Mouse (Mus musculus): ENCODE results near the gene Bmper. TPM values are rescaled to one million over a fixed set of nuclear protein-coding genes. Genes with fewer than 3 reads are reported as not detected.

The Bmper gene
- total and polyA plus RNA-seq, 3 experiments = 0.11 TPM; not detected in 2

- Histone ChIP-seq H3K4me1 (ENCODE audit: insufficient read depth, low read depth, low read length) (no peaks in the 10 kb centered on the region), H3K4me3 (ENCODE audit: low read depth, low read length) (no peak overlapping the region), H3K36me3 (replicated peaks) (no peaks in the 10 kb centered on the region), H3K27me3 (ENCODE audit: insufficient read depth, low read length) (no peaks in the 10 kb centered on the region), H3K9me3 (replicated peaks) (no peaks in the 10 kb centered on the region)
- DNase-seq (ENCODE audit: low spot score) = no peak
- ATAC-seq (ENCODE audit: extremely low read depth, insufficient number of reproducible peaks, low FRiP score, poor library complexity, severe bottlenecking) = no peak
- no peak for TF ChIP-seq TAL1 (conservative IDR thresholded peaks at IDR 0.05; ENCODE audit: low read depth, low read length)
- TF ChIP-seq CTCF (IDR thresholded peaks at IDR 0.05; ENCODE audit: low read depth, low read length) = no peak
- no peak for TF ChIP-seq GATA2 (IDR thresholded peaks at IDR 0.05; ENCODE audit: borderline replicate concordance, low read depth, low read length)
- no peak for TF ChIP-seq POLR2AphosphoS5 (IDR thresholded peaks at IDR 0.05; ENCODE audit: insufficient replicate concordance, low read depth, low read length)
Observed at GRCm38 (mm10) chr9:23344353-23344752, 121.5 kb downstream of the Bmper start.

DNA sequence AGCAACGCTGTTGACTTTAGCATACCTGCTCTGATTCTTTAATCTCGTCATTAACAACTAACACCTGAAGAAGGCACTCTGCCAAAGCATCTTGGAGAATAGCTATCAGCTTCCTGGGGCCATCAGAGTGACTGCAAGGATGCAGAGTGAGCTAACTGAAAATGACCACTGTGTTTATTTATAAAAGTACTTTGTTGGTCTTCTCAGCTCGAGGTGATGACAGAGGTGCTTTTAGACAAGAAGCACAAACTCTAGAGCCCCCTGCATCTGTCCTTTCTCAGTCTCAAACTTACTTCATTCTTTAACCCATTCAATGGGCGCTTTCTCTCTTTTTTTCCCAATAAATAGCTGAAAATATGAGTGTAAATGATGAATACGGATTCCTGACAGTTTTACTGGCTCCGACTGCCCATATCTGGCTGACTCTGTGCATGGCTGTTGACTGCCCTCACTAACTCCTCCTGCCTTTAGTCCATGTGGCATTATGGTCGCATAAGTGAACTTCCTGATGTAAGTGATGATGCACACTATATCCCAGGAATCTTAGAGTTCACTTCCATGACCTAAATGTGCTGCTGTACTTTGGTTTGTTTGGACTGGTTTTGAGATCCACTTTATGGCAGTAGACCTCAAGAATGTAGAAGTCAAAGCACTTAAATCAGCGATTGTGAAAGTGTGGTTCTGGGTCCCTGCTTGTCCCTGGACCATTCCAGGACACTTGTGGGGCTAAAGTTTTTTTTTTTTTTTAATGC, 122.4 kb downstream of the Bmper start:
- no peak for DNase-seq (ENCODE audit: low spot score)
- Histone ChIP-seq H3K4me1 (ENCODE audit: insufficient read depth, low read depth, low read length) (no peaks in the 10 kb centered on the region), H3K4me3 (ENCODE audit: low read depth, low read length) (no peak overlapping the region), H3K27me3 (ENCODE audit: insufficient read depth, low read length) (no peaks in the 10 kb centered on the region), H3K36me3 (replicated peaks) (no peaks in the 10 kb centered on the region), H3K9me3 (replicated peaks) (no peaks in the 10 kb centered on the region)
- TF ChIP-seq GATA1 (IDR thresholded peaks at IDR 0.05; ENCODE audit: borderline replicate concordance, low read length) (no peak), GATA2 (IDR thresholded peaks at IDR 0.05; ENCODE audit: borderline replicate concordance, low read depth, low read length) (no peak), POLR2AphosphoS5 (IDR thresholded peaks at IDR 0.05; ENCODE audit: insufficient replicate concordance, low read depth, low read length) (no peak), CTCF (IDR thresholded peaks at IDR 0.05; ENCODE audit: low read depth, low read length) (no peak), TAL1 (conservative IDR thresholded peaks at IDR 0.05; ENCODE audit: low read depth, low read length) (no peak)
- no peak for ATAC-seq (ENCODE audit: extremely low read depth, insufficient number of reproducible peaks, low FRiP score, poor library complexity, severe bottlenecking)

DNA sequence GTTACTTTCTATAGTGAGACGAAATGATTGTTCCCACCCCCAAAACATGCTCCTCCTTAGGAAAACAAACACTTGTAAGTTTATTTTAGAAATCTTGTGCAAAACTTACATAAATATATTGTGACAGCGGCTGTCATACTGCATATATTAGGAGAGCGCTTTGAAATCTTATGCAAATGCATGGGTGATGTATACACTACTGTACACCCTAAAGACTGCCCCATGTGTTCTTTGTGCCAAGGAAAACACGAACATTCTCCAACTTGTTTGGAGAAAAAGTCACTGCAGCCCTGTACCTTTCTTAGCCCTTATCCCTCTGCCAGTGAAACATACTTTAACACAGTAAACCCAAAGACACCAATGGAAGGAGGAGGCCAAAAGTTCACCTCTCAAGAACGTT, 126.7 kb downstream of the Bmper start:
- ATAC-seq (ENCODE audit: extremely low read depth, insufficient number of reproducible peaks, low FRiP score, poor library complexity, severe bottlenecking) (no peak), DNase-seq (ENCODE audit: low spot score) (no peak)
- TF ChIP-seq CTCF (IDR thresholded peaks at IDR 0.05; ENCODE audit: low read depth, low read length) (no peak), POLR2AphosphoS5 (IDR thresholded peaks at IDR 0.05; ENCODE audit: insufficient replicate concordance, low read depth, low read length) (no peak), TAL1 (conservative IDR thresholded peaks at IDR 0.05; ENCODE audit: low read depth, low read length) (no peak), GATA2 (IDR thresholded peaks at IDR 0.05; ENCODE audit: borderline replicate concordance, low read depth, low read length) (no peak)
- no peaks in the 10 kb centered on the region for H3K4me1 ChIP-seq (ENCODE audit: insufficient read depth, low read depth, low read length)
- no peaks in the 10 kb centered on the region for H3K36me3 ChIP-seq (replicated peaks)
- H3K27me3 ChIP-seq (ENCODE audit: insufficient read depth, low read length) = no peaks in the 10 kb centered on the region
- no peaks in the 10 kb centered on the region for H3K9me3 ChIP-seq (replicated peaks)
- H3K4me3 ChIP-seq (ENCODE audit: low read depth, low read length) = no peak overlapping the region

GRCm38 (mm10) chr9:23351400-23351799, 128.5 kb downstream of the Bmper start:
- H3K36me3 ChIP-seq (replicated peaks) = no peaks in the 10 kb centered on the region
- H3K4me1 ChIP-seq (ENCODE audit: insufficient read depth, low read depth, low read length) = no peaks in the 10 kb centered on the region
- TF ChIP-seq CTCF (IDR thresholded peaks at IDR 0.05; ENCODE audit: low read depth, low read length) (no peak), GATA1 (IDR thresholded peaks at IDR 0.05; ENCODE audit: borderline replicate concordance, low read length) (no peak), TAL1 (conservative IDR thresholded peaks at IDR 0.05; ENCODE audit: low read depth, low read length) (no peak), POLR2AphosphoS5 (IDR thresholded peaks at IDR 0.05; ENCODE audit: insufficient replicate concordance, low read depth, low read length) (no peak), GATA2 (IDR thresholded peaks at IDR 0.05; ENCODE audit: borderline replicate concordance, low read depth, low read length) (no peak)
- H3K4me3 ChIP-seq (ENCODE audit: low read depth, low read length) = no peak overlapping the region
- H3K9me3 ChIP-seq (replicated peaks) = no peaks in the 10 kb centered on the region
- no peak for ATAC-seq (ENCODE audit: extremely low read depth, insufficient number of reproducible peaks, low FRiP score, poor library complexity, severe bottlenecking)
- DNase-seq (ENCODE audit: low spot score) = no peak
- H3K27me3 ChIP-seq (ENCODE audit: insufficient read depth, low read length) = no peaks in the 10 kb centered on the region

GRCm38 (mm10) chr9:23352396-23352795, 129.5 kb downstream of the Bmper start:
- ATAC-seq (ENCODE audit: extremely low read depth, insufficient number of reproducible peaks, low FRiP score, poor library complexity, severe bottlenecking) = no peak
- Histone ChIP-seq H3K27me3 (ENCODE audit: insufficient read depth, low read length) (no peaks in the 10 kb centered on the region), H3K36me3 (replicated peaks) (no peaks in the 10 kb centered on the region), H3K4me1 (ENCODE audit: insufficient read depth, low read depth, low read length) (no peaks in the 10 kb centered on the region), H3K4me3 (ENCODE audit: low read depth, low read length) (no peak overlapping the region), H3K9me3 (replicated peaks) (no peaks in the 10 kb centered on the region)
- no peak for DNase-seq (ENCODE audit: low spot score)
- no peak for TF ChIP-seq GATA2 (IDR thresholded peaks at IDR 0.05; ENCODE audit: borderline replicate concordance, low read depth, low read length)
- TF ChIP-seq POLR2AphosphoS5 (IDR thresholded peaks at IDR 0.05; ENCODE audit: insufficient replicate concordance, low read depth, low read length) = no peak
- TF ChIP-seq CTCF (IDR thresholded peaks at IDR 0.05; ENCODE audit: low read depth, low read length) = no peak
- TF ChIP-seq GATA1 (IDR thresholded peaks at IDR 0.05; ENCODE audit: borderline replicate concordance, low read length) = no peak

- H3K36me3 ChIP-seq (replicated peaks) = no peaks in the 10 kb centered on the region
- TF ChIP-seq GATA1 (IDR thresholded peaks at IDR 0.05; ENCODE audit: borderline replicate concordance, low read length) = no peak
- TF ChIP-seq CTCF (IDR thresholded peaks at IDR 0.05; ENCODE audit: low read depth, low read length) = no peak
- TF ChIP-seq GATA2 (IDR thresholded peaks at IDR 0.05; ENCODE audit: borderline replicate concordance, low read depth, low read length) = no peak
- no peak for TF ChIP-seq POLR2AphosphoS5 (IDR thresholded peaks at IDR 0.05; ENCODE audit: insufficient replicate concordance, low read depth, low read length)
- no peak for TF ChIP-seq TAL1 (conservative IDR thresholded peaks at IDR 0.05; ENCODE audit: low read depth, low read length)
- H3K4me1 ChIP-seq (ENCODE audit: insufficient read depth, low read depth, low read length) = no peaks in the 10 kb centered on the region
- no peaks in the 10 kb centered on the region for H3K9me3 ChIP-seq (replicated peaks)
- DNase-seq (ENCODE audit: low spot score) (no peak), ATAC-seq (ENCODE audit: extremely low read depth, insufficient number of reproducible peaks, low FRiP score, poor library complexity, severe bottlenecking) (no peak)
- no peaks in the 10 kb centered on the region for H3K27me3 ChIP-seq (ENCODE audit: insufficient read depth, low read length)
- no peak overlapping the region for H3K4me3 ChIP-seq (ENCODE audit: low read depth, low read length)
Observed at GRCm38 (mm10) chr9:23354201-23354820, 131.4 kb downstream of the Bmper start.
